Mouse (Mus musculus) heart, embryonic 15.5 days (tissue): ENCODE measurements around the gene Gm47995. TPM values are rescaled to one million over a fixed set of nuclear protein-coding genes. Genes with fewer than 3 reads are reported as not detected.
"Not testable (repeated sequence)": the region's sequence is repeated elsewhere in the genome, so short reads cannot be mapped to it uniquely, and the experiment has no call there.

Experiments used
- ATAC-seq: fragments of 200-750 bp; cut with Nextera tagmentation; replicated peaks from 2 replicates; pipeline ENCODE4 v1.8.0; 2017; ENCODE audit warnings: low read depth, moderate TSS enrichment; ENCODE audit not compliant: insufficient number of reproducible peaks, insufficient read depth, low FRiP score
- H3K27ac ChIP-seq: fragments of 300-500 bp; sonication (generic); 2 replicates; pipeline ENCODE4 v1.5.1; 2015; ENCODE audit warnings: mild to moderate bottlenecking, inconsistent platforms
- H3K27me3 ChIP-seq: fragments of 300-500 bp; sonication (generic); 2 replicates; pipeline ENCODE4 v1.6.1; 2015; ENCODE audit warnings: inconsistent platforms
- H3K36me3 ChIP-seq: fragments of 300-500 bp; sonication (generic); 2 replicates; pipeline ENCODE4 v1.6.1; 2015; ENCODE audit warnings: mild to moderate bottlenecking, inconsistent platforms
- H3K4me1 ChIP-seq: fragments of 300-500 bp; sonication (generic); replicated peaks from 2 replicates; pipeline ENCODE4 v1.6.1; 2015; ENCODE audit warnings: inconsistent platforms
- H3K4me2 ChIP-seq: fragments of 300-500 bp; sonication (generic); 2 replicates; pipeline ENCODE4 v1.6.1; 2015; ENCODE audit warnings: inconsistent platforms, mild to moderate bottlenecking, moderate library complexity
- H3K4me3 ChIP-seq: fragments of 300-500 bp; sonication (generic); 2 replicates; pipeline ENCODE4 v1.5.1; 2015; ENCODE audit warnings: mild to moderate bottlenecking, inconsistent platforms
- H3K9ac ChIP-seq: fragments of 300-500 bp; sonication (generic); 2 replicates; pipeline ENCODE4 v1.6.1; 2015; ENCODE audit warnings: mild to moderate bottlenecking, inconsistent platforms
- H3K9me3 ChIP-seq: fragments of 300-500 bp; sonication (generic); replicated peaks from 2 replicates; pipeline ENCODE4 v1.6.1; 2016; ENCODE audit warnings: inconsistent platforms
- WGBS: fragments of 180-500 bp; shearing (Covaris S2); methylation state at CpG from one replicate; pipeline ENCODE4 v1.1.7; 2015; ENCODE audit warnings: mixed read lengths; 5-methylcytosine and 5-hydroxymethylcytosine counted together
- polyA plus RNA-seq: library from polyadenylated mRNA; unstranded; fragments of >200 nt; fragmentation: Nextera tagmentation; extraction: Ambion mirVana; gene quantifications from 2 replicates; pipeline ENCODE4 v1.2.1, GENCODE M21; 2015

Gene Gm47995
- polyA plus RNA-seq, 1 experiment from 2014 or later, result not detected

DNA sequence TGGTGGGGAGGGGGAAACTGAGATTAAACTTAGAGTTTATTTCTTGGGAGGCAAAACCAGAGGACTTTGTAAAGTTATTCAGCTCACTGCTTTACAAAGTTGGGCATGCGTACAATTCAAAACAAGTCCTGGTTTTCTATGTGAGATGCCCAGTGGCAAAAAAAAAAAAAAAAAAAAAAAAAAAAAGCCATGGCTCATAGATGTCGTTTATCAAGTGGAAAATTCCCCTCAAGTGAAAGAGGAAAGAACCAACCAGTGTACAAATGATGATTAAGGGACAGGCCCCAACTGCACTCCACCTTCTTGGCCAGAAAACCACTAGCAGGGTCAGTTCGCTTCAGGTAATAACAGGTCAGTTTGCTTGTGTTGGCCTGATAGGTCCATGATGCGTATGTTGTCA is 9.8 kb upstream of the Gm47995 start:
- H3K27me3 ChIP-seq, result no peaks in the 10 kb centered on the region
- WGBS, result 79% methylated on average over 4 of the region's 4 CpGs
- no peak for ATAC-seq

DNA sequence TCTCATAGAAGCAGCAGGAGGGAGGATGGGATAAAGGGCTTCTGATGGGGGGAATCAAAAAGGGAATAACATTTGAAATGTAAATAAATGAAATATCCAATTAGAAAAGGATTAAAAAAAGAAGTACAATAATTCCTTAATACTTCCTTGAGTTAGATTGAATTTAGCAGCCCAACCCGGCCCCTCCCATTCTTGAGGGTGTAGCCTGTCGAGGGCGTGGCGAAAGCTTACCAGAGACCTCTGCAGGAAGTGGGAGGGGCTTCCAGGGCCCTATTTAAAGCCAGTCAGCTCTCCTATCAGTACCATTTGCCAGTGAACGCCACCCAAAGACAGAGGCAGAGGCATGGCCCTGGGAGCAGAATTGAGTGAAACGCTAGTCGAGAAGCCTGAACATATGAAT is 6.2 kb upstream of the Gm47995 start, which contains the start of gene Gm8947:
Gene Gm8947 (plus strand): TSS at position 302 of the 400 bp plus-strand sequence.
- H3K36me3 ChIP-seq, H3K9ac ChIP-seq, H3K4me3 ChIP-seq, H3K4me1 ChIP-seq, H3K9me3 ChIP-seq, H3K4me2 ChIP-seq, ATAC-seq, H3K27me3 ChIP-seq, H3K27ac ChIP-seq: not testable (repeated sequence)
- WGBS, result 86% methylated on average over 1 of the region's 7 CpGs

More for the DNA sequence above, 9.8 kb upstream of the Gm47995 start:
- Histone ChIP-seq H3K36me3 (no peaks in the 10 kb centered on the region), H3K9me3 (no peaks in the 10 kb centered on the region), H3K9ac (no peak overlapping the region), H3K4me2 (no peak overlapping the region), H3K27ac (no peak overlapping the region), H3K4me1 (no peaks in the 10 kb centered on the region), H3K4me3 (no peak overlapping the region)

DNA sequence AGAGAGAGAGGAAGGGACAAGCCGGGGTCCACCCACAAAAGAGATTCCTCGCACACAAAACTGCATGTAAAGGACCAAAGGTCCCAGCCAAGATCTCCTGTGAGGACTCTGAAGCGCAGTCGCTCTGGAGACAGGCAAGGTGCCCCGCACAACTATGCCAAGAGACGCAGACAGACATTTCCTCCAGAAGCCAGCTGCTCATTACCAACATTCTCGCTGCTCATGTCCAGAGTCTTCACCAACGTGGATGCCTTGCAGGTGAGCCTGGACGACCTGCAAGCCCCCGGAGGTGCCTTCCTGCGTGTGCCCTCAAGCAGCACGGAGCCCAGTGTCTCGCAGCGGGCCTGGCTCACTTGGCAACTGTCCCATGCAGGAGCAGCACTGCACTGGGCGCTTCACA is 5.5 kb upstream of the Gm47995 start:
- H3K9ac ChIP-seq, H3K9me3 ChIP-seq: not testable (repeated sequence)

DNA sequence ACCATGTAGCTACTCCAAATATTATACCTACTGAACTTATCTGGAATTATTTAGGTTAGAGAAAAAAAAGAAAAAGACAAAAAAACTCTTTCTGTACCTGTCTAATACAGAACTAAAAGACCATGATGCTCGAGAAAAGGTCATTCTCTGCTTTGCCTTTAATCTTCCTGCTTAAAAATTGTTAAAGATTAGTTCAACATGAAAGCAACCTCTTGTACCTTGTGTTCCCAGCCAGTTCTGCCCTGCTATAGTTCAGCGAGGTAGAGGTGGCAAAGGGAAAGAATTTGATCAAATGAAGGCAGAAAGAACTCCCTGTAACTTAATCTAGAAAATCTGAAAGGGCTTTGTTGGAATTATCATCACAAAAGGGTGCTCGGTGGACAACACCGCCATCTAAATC is 2.3 kb upstream of the Gm47995 start:
- H3K9me3 ChIP-seq, H3K27ac ChIP-seq, H3K36me3 ChIP-seq, ATAC-seq, H3K4me1 ChIP-seq, H3K4me3 ChIP-seq, H3K4me2 ChIP-seq, H3K9ac ChIP-seq, H3K27me3 ChIP-seq: not testable (repeated sequence)
- 76% methylated on average over 4 of the region's 4 CpGs for WGBS

More for the DNA sequence above, 5.5 kb upstream of the Gm47995 start:
- not testable (repeated sequence) for H3K4me2 ChIP-seq, H3K27ac ChIP-seq, H3K27me3 ChIP-seq, ATAC-seq, H3K4me3 ChIP-seq, H3K36me3 ChIP-seq, H3K4me1 ChIP-seq
- WGBS, result 89% methylated on average over 15 of the region's 15 CpGs

DNA sequence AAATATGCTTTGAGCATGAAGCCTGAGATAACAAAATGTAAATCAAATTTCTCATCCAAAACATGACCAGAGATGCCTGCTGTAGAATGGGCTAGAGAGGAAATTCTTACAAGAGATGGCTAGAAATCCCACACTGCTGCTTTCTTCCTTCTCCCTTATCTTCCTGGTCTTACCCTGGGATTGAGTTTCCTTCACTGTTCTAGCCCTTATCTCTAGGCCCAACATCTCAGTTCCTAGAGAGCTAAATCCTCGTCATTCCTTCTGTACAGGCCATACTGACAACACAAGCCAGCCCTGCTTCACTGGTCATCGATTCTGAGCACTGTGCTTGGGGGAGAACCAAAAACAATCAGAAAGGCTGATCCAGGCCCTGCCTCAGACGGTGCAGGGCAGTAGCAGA is 1.6 kb upstream of the Gm47995 start:
- H3K4me2 ChIP-seq, H3K4me3 ChIP-seq, H3K4me1 ChIP-seq: not testable (repeated sequence)

DNA sequence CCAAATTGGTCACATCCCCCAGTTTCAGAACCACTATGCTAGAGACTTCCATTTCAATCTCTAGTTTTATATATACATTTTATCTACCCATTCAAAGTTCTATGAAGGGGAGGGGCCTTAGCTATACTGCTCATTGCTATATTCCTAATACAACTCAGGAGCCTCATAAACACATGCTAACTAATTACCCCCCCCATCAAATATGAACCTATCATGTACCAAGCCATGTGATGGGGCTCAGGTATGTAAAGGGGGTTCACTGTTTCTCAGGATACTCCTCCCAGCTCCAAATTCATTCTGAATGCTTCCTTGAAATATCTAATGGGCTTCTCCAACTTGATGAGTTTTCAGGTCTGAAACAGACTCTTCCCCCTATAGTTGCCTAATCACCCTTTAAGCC is 2.4 kb downstream of the Gm47995 start:
- not testable (repeated sequence) for H3K4me3 ChIP-seq, ATAC-seq

More for the DNA sequence above, 1.6 kb upstream of the Gm47995 start:
- not testable (repeated sequence) for H3K27me3 ChIP-seq, H3K9me3 ChIP-seq, H3K27ac ChIP-seq, H3K9ac ChIP-seq, H3K36me3 ChIP-seq, ATAC-seq
- WGBS, result 51% methylated on average over 3 of the region's 3 CpGs

DNA sequence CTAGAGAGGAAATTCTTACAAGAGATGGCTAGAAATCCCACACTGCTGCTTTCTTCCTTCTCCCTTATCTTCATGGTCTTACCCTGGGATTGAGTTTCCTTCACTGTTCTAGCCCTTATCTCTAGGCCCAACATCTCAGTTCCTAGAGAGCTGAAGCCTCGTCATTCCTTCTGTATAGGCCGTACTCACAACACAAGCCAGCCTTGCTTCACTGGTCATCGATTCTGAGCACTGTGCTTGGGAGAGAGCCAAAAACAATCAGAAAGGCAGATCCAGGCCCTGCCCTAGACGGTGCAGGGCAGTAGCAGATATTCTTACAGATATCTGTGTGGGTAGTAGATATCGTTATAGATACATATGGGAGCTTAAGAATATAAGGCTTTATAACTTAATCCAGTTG is 4.5 kb downstream of the Gm47995 start:
- 42% methylated on average over 3 of the region's 5 CpGs for WGBS
- not testable (repeated sequence) for ATAC-seq, H3K9ac ChIP-seq, H3K4me1 ChIP-seq, H3K4me3 ChIP-seq, H3K36me3 ChIP-seq, H3K4me2 ChIP-seq, H3K27ac ChIP-seq, H3K9me3 ChIP-seq, H3K27me3 ChIP-seq

More for the DNA sequence above, 2.4 kb downstream of the Gm47995 start:
- H3K27ac ChIP-seq, H3K4me1 ChIP-seq, H3K36me3 ChIP-seq, H3K9me3 ChIP-seq, H3K4me2 ChIP-seq, H3K27me3 ChIP-seq, H3K9ac ChIP-seq: not testable (repeated sequence)

DNA sequence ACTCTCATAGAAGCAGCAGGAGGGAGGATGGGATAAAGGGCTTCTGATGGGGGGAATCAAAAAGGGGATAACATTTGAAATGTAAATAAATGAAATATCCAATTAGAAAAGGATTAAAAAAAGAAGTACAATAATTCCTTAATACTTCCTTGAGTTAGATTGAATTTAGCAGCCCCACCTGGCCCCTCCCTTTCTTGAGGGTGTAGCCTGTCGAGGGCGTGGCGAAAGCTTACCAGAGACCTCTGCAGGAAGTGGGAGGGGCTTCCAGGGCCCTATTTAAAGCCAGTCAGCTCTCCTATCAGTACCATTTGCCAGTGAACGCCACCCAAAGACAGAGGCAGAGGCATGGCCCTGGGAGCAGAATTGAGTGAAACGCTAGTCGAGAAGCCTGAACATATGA is 5.6 kb downstream of the Gm47995 start, which contains the start of gene 3110040M04Rik:
Gene 3110040M04Rik (plus strand): TSS at position 304 of the 400 bp plus-strand sequence.
- H3K4me3 ChIP-seq, H3K9ac ChIP-seq, H3K4me2 ChIP-seq, H3K9me3 ChIP-seq, ATAC-seq, H3K27ac ChIP-seq, H3K4me1 ChIP-seq, H3K27me3 ChIP-seq, H3K36me3 ChIP-seq: not testable (repeated sequence)
- WGBS, result no CpG with 5 or more reads among the region's 6 CpGs

DNA sequence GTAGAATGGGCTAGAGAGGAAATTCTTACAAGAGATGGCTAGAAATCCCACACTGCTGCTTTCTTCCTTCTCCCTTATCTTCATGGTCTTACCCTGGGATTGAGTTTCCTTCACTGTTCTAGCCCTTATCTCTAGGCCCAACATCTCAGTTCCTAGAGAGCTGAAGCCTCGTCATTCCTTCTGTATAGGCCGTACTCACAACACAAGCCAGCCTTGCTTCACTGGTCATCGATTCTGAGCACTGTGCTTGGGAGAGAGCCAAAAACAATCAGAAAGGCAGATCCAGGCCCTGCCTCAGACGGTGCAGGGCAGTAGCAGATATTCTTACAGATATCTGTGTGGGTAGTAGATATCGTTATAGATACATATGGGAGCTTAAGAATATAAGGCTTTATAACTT is 10.2 kb downstream of the Gm47995 start:
- ATAC-seq, H3K9me3 ChIP-seq, H3K4me3 ChIP-seq, H3K36me3 ChIP-seq, H3K27me3 ChIP-seq, H3K27ac ChIP-seq, H3K4me1 ChIP-seq, H3K4me2 ChIP-seq, H3K9ac ChIP-seq: not testable (repeated sequence)
- WGBS, result 50% methylated on average over 4 of the region's 5 CpGs

DNA sequence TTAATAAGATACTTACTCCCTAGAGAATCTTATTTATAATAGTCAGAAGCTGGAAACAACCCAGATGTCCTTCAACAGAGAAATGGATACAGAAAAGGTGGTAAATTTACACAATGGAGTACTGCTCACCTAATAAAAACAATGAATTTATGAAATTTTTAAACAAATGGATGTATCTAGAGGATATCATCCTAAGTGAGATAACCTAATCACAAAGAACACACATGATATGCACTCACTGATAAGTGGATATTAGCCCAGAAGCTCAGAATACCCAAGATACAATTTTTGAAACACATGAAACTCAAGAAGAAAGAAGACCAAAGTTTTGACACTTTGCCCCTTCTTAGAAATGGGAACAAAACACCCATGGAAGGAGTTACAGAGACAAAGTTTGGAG is 10.7 kb downstream of the Gm47995 start:
- H3K4me1 ChIP-seq, H3K27ac ChIP-seq, H3K4me3 ChIP-seq, H3K27me3 ChIP-seq, H3K9ac ChIP-seq, ATAC-seq, H3K9me3 ChIP-seq, H3K4me2 ChIP-seq, H3K36me3 ChIP-seq: not testable (repeated sequence)

DNA sequence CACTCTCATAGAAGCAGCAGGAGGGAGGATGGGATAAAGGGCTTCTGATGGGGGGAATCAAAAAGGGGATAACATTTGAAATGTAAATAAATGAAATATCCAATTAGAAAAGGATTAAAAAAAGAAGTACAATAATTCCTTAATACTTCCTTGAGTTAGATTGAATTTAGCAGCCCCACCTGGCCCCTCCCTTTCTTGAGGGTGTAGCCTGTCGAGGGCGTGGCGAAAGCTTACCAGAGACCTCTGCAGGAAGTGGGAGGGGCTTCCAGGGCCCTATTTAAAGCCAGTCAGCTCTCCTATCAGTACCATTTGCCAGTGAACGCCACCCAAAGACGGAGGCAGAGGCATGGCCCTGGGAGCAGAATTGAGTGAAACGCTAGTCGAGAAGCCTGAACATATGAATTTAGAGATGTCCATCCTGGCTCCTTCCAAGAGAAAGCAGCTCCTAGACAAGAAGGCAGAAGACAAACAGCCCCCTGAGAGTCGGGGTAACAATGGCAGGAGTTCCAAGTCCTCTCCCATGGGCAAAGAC is 11.6 kb downstream of the Gm47995 start, which contains the start of gene Gm47996:
Gene Gm47996 (plus strand): TSS at position 308 of the 532 bp plus-strand sequence.
- H3K9ac ChIP-seq, H3K27ac ChIP-seq, H3K36me3 ChIP-seq, H3K27me3 ChIP-seq, H3K9me3 ChIP-seq, H3K4me2 ChIP-seq, H3K4me3 ChIP-seq, ATAC-seq, H3K4me1 ChIP-seq: not testable (repeated sequence)
- WGBS, result 80% methylated on average over 4 of the region's 8 CpGs

DNA sequence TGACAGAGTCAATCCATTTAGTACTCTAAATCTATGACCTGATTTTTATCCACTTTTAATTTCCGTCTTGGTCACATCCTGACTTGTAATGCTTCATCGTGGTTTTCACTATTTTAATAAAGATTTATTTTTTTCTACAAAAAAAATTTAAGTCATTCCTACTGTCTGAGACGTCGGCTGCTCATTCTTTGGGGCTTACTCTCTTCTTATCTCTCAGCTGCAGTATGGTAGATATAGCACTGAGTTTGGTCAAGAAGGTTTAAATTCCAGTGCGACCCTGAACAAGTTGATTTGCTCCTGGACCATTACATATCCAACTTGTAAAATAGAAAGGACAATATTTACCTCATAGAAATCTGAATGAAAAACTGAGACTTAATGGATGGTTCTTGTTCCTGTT is 13.4 kb downstream of the Gm47995 start:
- H3K27ac ChIP-seq, ATAC-seq, H3K4me2 ChIP-seq, H3K36me3 ChIP-seq, H3K9ac ChIP-seq, H3K4me3 ChIP-seq, H3K9me3 ChIP-seq, H3K27me3 ChIP-seq, H3K4me1 ChIP-seq: not testable (repeated sequence)
- WGBS, result 57% methylated on average over 5 of the region's 5 CpGs
